Mouse (Mus musculus): ENCODE measurements at regions not wholly inside any gene's neighbourhood (a gene's known extent, or its start where the extent isn't known, plus 50 kb on each side); places are given as distances from the start of the nearest gene placed in this dataset.

DNA sequence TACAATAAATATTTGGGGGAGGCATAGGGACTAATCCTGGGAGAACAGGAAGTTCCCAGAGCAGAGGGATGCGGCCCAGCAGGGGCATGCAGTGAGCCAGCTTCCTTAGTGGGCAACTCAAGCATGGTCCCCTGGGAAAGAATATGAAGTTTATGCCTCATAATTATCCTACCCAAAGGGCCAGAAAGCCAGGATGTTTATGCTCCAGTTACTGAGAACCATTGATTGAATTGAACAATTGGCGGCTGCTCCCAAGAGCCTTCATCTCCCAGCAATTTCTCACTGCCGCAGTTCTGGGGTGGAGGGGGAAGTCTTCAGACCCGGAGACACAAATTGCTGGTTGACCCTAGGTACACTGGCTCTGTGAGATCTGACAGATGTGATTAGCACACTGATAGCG is 50.9 kb upstream of the Arntl start:
- no peak for DNase-seq
- TF ChIP-seq CTCF (conservative IDR thresholded peaks at IDR 0.05; ENCODE audit: insufficient read depth, insufficient read length, low read depth, low read length): no peak
- no peak for TF ChIP-seq POLR2A (IDR thresholded peaks at IDR 0.05; ENCODE audit: low read depth, low read length)
- Histone ChIP-seq H3K27ac (ENCODE audit: insufficient read depth, low read depth, low read length) (peak overlapping the region; percentile 82; the same call in 1 of the 2 replicates), H3K36me3 (ENCODE audit: control insufficient read depth, insufficient read depth, low read length) (no peaks in the 10 kb centered on the region), H3K4me3 (ENCODE audit: insufficient read depth, low read depth, low read length) (no peak overlapping the region), H3K27me3 (replicated peaks; ENCODE audit: control insufficient read depth, insufficient read depth, low read length) (no peaks in the 10 kb centered on the region), H3K4me1 (ENCODE audit: control insufficient read depth, insufficient read depth, low read length) (no peaks in the 10 kb centered on the region)
- WGBS: 84% methylated on average over 5 of the region's 5 CpGs

DNA sequence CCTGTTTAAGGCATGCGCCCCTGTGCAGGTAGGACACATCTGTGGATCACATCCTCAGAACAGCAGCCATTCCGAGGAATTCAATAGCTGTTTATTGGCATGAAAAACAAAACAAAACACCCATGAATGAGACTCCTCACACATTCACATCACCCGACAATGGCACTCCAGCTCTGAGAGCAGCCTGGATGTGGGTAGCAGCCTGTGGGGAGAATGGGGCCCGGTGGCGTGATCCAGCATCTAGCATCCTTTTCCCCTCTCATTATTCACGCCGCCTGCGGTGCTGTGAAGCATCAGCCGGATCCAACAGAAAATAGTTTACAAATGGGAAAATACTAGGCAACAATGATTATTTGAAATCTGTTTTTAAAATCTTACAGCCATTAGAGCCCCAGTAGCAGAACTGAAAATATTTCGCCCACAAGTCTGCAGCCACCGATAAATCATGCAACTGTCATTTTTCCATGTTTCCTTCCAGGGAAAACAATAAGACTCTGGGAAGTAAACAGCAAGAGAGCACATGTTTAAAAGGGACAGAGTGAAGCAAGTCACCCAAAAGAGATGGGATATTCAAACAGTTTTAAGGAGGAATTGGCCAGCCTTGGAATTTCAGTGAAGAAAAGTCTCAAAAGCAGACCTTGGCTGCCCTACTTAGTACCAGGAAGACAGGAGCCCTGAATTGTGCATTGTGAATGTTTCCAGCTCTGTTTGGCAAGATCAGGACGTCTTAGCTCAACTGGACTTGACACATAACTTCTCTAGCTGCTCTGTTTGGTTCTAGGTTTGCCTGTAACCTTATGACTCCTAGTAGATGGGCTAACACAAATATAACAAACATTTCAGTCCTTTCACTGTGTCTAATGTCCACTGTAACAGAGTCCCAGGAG is 50.2 kb upstream of the Arntl start:
- Histone ChIP-seq H3K27me3 (replicated peaks; ENCODE audit: control insufficient read depth, insufficient read depth, low read length) (no peaks in the 10 kb centered on the region), H3K27ac (ENCODE audit: insufficient read depth, low read depth, low read length) (peak overlapping the region; percentile 82), H3K4me1 (ENCODE audit: control insufficient read depth, insufficient read depth, low read length) (no peaks in the 10 kb centered on the region), H3K4me3 (ENCODE audit: insufficient read depth, low read depth, low read length) (no peak overlapping the region), H3K36me3 (ENCODE audit: control insufficient read depth, insufficient read depth, low read length) (no peaks in the 10 kb centered on the region)
- WGBS: 60% methylated on average over 12 of the region's 12 CpGs
- peak; percentile 74 for DNase-seq
- TF ChIP-seq POLR2A (IDR thresholded peaks at IDR 0.05; ENCODE audit: low read depth, low read length) (no peak), CTCF (conservative IDR thresholded peaks at IDR 0.05; ENCODE audit: insufficient read depth, insufficient read length, low read depth, low read length) (no peak)

Measured in kidney, adult 2 months (tissue).